Mouse (Mus musculus): ENCODE measurements around the gene Rap2b. TPM values are rescaled to one million over a fixed set of nuclear protein-coding genes. Genes with fewer than 3 reads are reported as not detected.

The Rap2b gene
- polyA plus RNA-seq, 1 experiment from 2014 or later: 6.2 TPM

GRCm38 (mm10) chr3:61391564-61391963 lies 30.1 kb downstream of the Rap2b start:
- Histone ChIP-seq H3K4me2 (no peak overlapping the region), H3K27me3 (no peaks in the 10 kb centered on the region), H3K4me1 (replicated peaks) (no peaks in the 10 kb centered on the region), H3K36me3 (no peaks in the 10 kb centered on the region), H3K27ac (no peak overlapping the region), H3K9ac (no peak overlapping the region), H3K4me3 (no peak overlapping the region), H3K9me3 (replicated peaks) (no peaks in the 10 kb centered on the region)
- 51% methylated on average over 4 of the region's 4 CpGs for WGBS
- ATAC-seq (replicated peaks; ENCODE audit: insufficient number of reproducible peaks, insufficient read depth, low FRiP score, low read depth): no peak

- Histone ChIP-seq H3K36me3 (no peaks in the 10 kb centered on the region), H3K4me3 (no peak overlapping the region), H3K9me3 (replicated peaks) (no peaks in the 10 kb centered on the region), H3K4me2 (no peak overlapping the region), H3K27me3 (no peaks in the 10 kb centered on the region), H3K4me1 (replicated peaks) (no peaks in the 10 kb centered on the region), H3K27ac (no peak overlapping the region), H3K9ac (no peak overlapping the region)
- ATAC-seq (replicated peaks; ENCODE audit: insufficient number of reproducible peaks, insufficient read depth, low FRiP score, low read depth): no peak
- 97% methylated on average over 1 of the region's 1 CpGs for WGBS
Measured at GRCm38 (mm10) chr3:61392881-61393280, 31.4 kb downstream of the Rap2b start.

GRCm38 (mm10) chr3:61393520-61393919 lies 32.1 kb downstream of the Rap2b start:
- Histone ChIP-seq H3K27me3 (no peaks in the 10 kb centered on the region), H3K4me2 (no peak overlapping the region), H3K9me3 (replicated peaks) (no peaks in the 10 kb centered on the region), H3K4me3 (no peak overlapping the region), H3K27ac (no peak overlapping the region), H3K4me1 (replicated peaks) (no peaks in the 10 kb centered on the region), H3K36me3 (no peaks in the 10 kb centered on the region), H3K9ac (no peak overlapping the region)
- 52% methylated on average over 3 of the region's 3 CpGs for WGBS
- no peak for ATAC-seq (replicated peaks; ENCODE audit: insufficient number of reproducible peaks, insufficient read depth, low FRiP score, low read depth)

GRCm38 (mm10) chr3:61395382-61395781 lies 33.9 kb downstream of the Rap2b start:
- H3K4me1 ChIP-seq (replicated peaks): no peaks in the 10 kb centered on the region
- 84% methylated on average over 3 of the region's 3 CpGs for WGBS
- no peak for ATAC-seq (replicated peaks; ENCODE audit: insufficient number of reproducible peaks, insufficient read depth, low FRiP score, low read depth)
- no peak overlapping the region for H3K9ac ChIP-seq
- no peaks in the 10 kb centered on the region for H3K9me3 ChIP-seq (replicated peaks)
- no peaks in the 10 kb centered on the region for H3K27me3 ChIP-seq
- no peak overlapping the region for H3K4me2 ChIP-seq
- H3K36me3 ChIP-seq: no peaks in the 10 kb centered on the region
- no peak overlapping the region for H3K4me3 ChIP-seq
- no peak overlapping the region for H3K27ac ChIP-seq

- Histone ChIP-seq H3K27me3 (no peaks in the 10 kb centered on the region), H3K9me3 (replicated peaks) (no peaks in the 10 kb centered on the region), H3K9ac (no peak overlapping the region), H3K27ac (no peak overlapping the region), H3K4me3 (no peak overlapping the region), H3K4me2 (no peak overlapping the region), H3K36me3 (no peaks in the 10 kb centered on the region), H3K4me1 (replicated peaks) (0 out of 2 replicates have a peak, but pooled peaks cover 4% of the 10 kb centered on the region)
- WGBS: 68% methylated on average over 2 of the region's 2 CpGs
- ATAC-seq (replicated peaks; ENCODE audit: insufficient number of reproducible peaks, insufficient read depth, low FRiP score, low read depth): no peak
Measured at GRCm38 (mm10) chr3:61396728-61397127, 35.3 kb downstream of the Rap2b start.

GRCm38 (mm10) chr3:61400823-61401387 lies 39.5 kb downstream of the Rap2b start:
- Histone ChIP-seq H3K4me1 (replicated peaks) (0 out of 2 replicates have a peak, but pooled peaks cover 4% of the 10 kb centered on the region), H3K27ac (no peak overlapping the region), H3K27me3 (no peaks in the 10 kb centered on the region), H3K9me3 (replicated peaks) (no peaks in the 10 kb centered on the region), H3K9ac (no peak overlapping the region), H3K36me3 (no peaks in the 10 kb centered on the region), H3K4me3 (no peak overlapping the region), H3K4me2 (no peak overlapping the region)
- WGBS: 26% methylated on average over 1 of the region's 1 CpGs
- no peak for ATAC-seq (replicated peaks; ENCODE audit: insufficient number of reproducible peaks, insufficient read depth, low FRiP score, low read depth)

GRCm38 (mm10) chr3:61406921-61407320 lies 45.5 kb downstream of the Rap2b start:
- no peaks in the 10 kb centered on the region for H3K9me3 ChIP-seq (replicated peaks)

GRCm38 (mm10) chr3:61409683-61410082 lies 48.2 kb downstream of the Rap2b start:
- no peak overlapping the region for H3K4me3 ChIP-seq
- H3K27me3 ChIP-seq: no peaks in the 10 kb centered on the region
- H3K4me1 ChIP-seq (replicated peaks): no peaks in the 10 kb centered on the region
- no peaks in the 10 kb centered on the region for H3K36me3 ChIP-seq
- H3K9me3 ChIP-seq (replicated peaks): no peaks in the 10 kb centered on the region
- ATAC-seq (replicated peaks; ENCODE audit: insufficient number of reproducible peaks, insufficient read depth, low FRiP score, low read depth): peak; percentile 64
- peak overlapping the region; percentile 59 for H3K27ac ChIP-seq
- WGBS: 34% methylated on average over 6 of the region's 6 CpGs
- no peak overlapping the region for H3K4me2 ChIP-seq
- H3K9ac ChIP-seq: no peak overlapping the region

More at GRCm38 (mm10) chr3:61406921-61407320, 45.5 kb downstream of the Rap2b start:
- Histone ChIP-seq H3K4me3 (no peak overlapping the region), H3K4me2 (no peak overlapping the region), H3K9ac (no peak overlapping the region), H3K27me3 (no peaks in the 10 kb centered on the region), H3K36me3 (no peaks in the 10 kb centered on the region), H3K4me1 (replicated peaks) (no peaks in the 10 kb centered on the region), H3K27ac (no peak overlapping the region)
- no peak for ATAC-seq (replicated peaks; ENCODE audit: insufficient number of reproducible peaks, insufficient read depth, low FRiP score, low read depth)
- 71% methylated on average over 4 of the region's 4 CpGs for WGBS

- no peak overlapping the region for H3K9ac ChIP-seq
- no peak overlapping the region for H3K4me2 ChIP-seq
- no peak for ATAC-seq (replicated peaks; ENCODE audit: insufficient number of reproducible peaks, insufficient read depth, low FRiP score, low read depth)
- no peak overlapping the region for H3K27ac ChIP-seq
- no peaks in the 10 kb centered on the region for H3K27me3 ChIP-seq
- no peaks in the 10 kb centered on the region for H3K36me3 ChIP-seq
- H3K4me3 ChIP-seq: no peak overlapping the region
- H3K9me3 ChIP-seq (replicated peaks): no peaks in the 10 kb centered on the region
- whole genome bisulfite sequencing: 73% methylated on average over 1 of the region's 1 CpGs
- H3K4me1 ChIP-seq (replicated peaks): no peaks in the 10 kb centered on the region
Measured at GRCm38 (mm10) chr3:61415883-61416282, 54.4 kb downstream of the Rap2b start.

Other genes starting within 250 kb of the Rap2b start
- gene B430305J03Rik, start 4.3 kb downstream of the Rap2b start, polyA plus RNA-seq (2015; fragmentation: Nextera tagmentation; extraction: Ambion mirVana): not detected in 2 replicates

Data from heart, embryonic 15.5 days (tissue).